Mouse (Mus musculus): Measurements from ENCODE around the gene 9130213A22Rik. TPM values are rescaled to one million over a fixed set of nuclear protein-coding genes. Genes with fewer than 3 reads are reported as not detected.

The 9130213A22Rik gene
- total RNA-seq, 2 experiments from 2014 or later: 0.21 TPM; not detected in 1

Other genes starting within 250 kb of the 9130213A22Rik start
- under 1 TPM in 1 of 2 experiments, not detected in 1; 0.08 TPM for gene Rnf222, start 234.0 kb downstream of the 9130213A22Rik start, total RNA-seq (2021)
- 100 to 1,000 TPM; 612 to 679 TPM for gene Rpl26, start 221.0 kb downstream of the 9130213A22Rik start, total RNA-seq (2021)
- gene Odf4, start 195.5 kb downstream of the 9130213A22Rik start, total RNA-seq (2021): not detected
- gene Arhgef15, start 165.1 kb downstream of the 9130213A22Rik start, total RNA-seq (2021): 10 to 100 TPM; 28.1 to 32.4 TPM
- gene Slc25a35, start 154.5 kb downstream of the 9130213A22Rik start, total RNA-seq (2021): 1 to 10 TPM; 6.4 to 7.4 TPM
- 10 to 100 TPM; 80.3 to 89.1 TPM for gene Rangrf, start 147.4 kb downstream of the 9130213A22Rik start, total RNA-seq (2021)
- 1 to 10 TPM; 5.6 to 6.8 TPM for gene Pfas, start 114.1 kb downstream of the 9130213A22Rik start, total RNA-seq (2021)
- 10 to 100 TPM; 11.5 to 13.7 TPM for gene Ctc1, start 106.7 kb downstream of the 9130213A22Rik start, total RNA-seq (2021)
- 1 to 10 TPM in 1 of 2 experiments, under 1 TPM in 1; 0.62 to 1.2 TPM for gene Aurkb, start 76.9 kb downstream of the 9130213A22Rik start, total RNA-seq (2021)
- gene Borcs6, start 62.9 kb downstream of the 9130213A22Rik start, total RNA-seq (2021): 10 to 100 TPM; 14.4 to 16.4 TPM
- 1 to 10 TPM; 4.4 to 9.8 TPM for gene Tmem107, start 51.8 kb downstream of the 9130213A22Rik start, total RNA-seq (2021)
- gene Vamp2, start 34.1 kb downstream of the 9130213A22Rik start, total RNA-seq (2021): 10 to 100 TPM; 59.6 to 65.7 TPM
- 10 to 100 TPM; 32.3 to 61.0 TPM for gene Per1, start 27.4 kb downstream of the 9130213A22Rik start, total RNA-seq (2021)
- gene Hes7, start 2.2 kb downstream of the 9130213A22Rik start, total RNA-seq (2021): under 1 TPM in 1 of 2 experiments, not detected in 1; 0.14 TPM
- gene Aloxe3, start 3.3 kb upstream of the 9130213A22Rik start, total RNA-seq (2021): not detected
- gene Alox12b, start 34.4 kb upstream of the 9130213A22Rik start, total RNA-seq (2021): not detected
- gene Alox8, start 75.3 kb upstream of the 9130213A22Rik start, total RNA-seq (2021): 1 to 10 TPM; 1.6 to 1.8 TPM
- 1 to 10 TPM; 1.4 to 1.5 TPM for gene Gucy2e, start 114.4 kb upstream of the 9130213A22Rik start, total RNA-seq (2021)
- gene Cntrob, start 201.2 kb upstream of the 9130213A22Rik start, total RNA-seq (2021): 1 to 10 TPM; 2.6 to 5.3 TPM
- gene Trappc1, start 201.4 kb upstream of the 9130213A22Rik start, total RNA-seq (2021): 10 to 100 TPM; 48.0 to 53.0 TPM
- gene Kcnab3, start 203.7 kb upstream of the 9130213A22Rik start, total RNA-seq (2021): under 1 TPM; 0.22 to 0.29 TPM
- gene Rnf227, start 217.9 kb upstream of the 9130213A22Rik start, total RNA-seq (2021): under 1 TPM; 0.16 to 0.17 TPM
- 10 to 100 TPM; 26.4 to 27.9 TPM for gene Chd3, start 246.8 kb upstream of the 9130213A22Rik start, total RNA-seq (2021)